Mouse (Mus musculus): ENCODE data around the gene Slc25a14. TPM values are rescaled to one million over a fixed set of nuclear protein-coding genes. Genes with fewer than 3 reads are reported as not detected.
A peak's percentile ranks its signal among the peaks of the same experiment; 100 is the strongest.

The Slc25a14 gene
- total RNA-seq, 1 experiment = 5.8 TPM

DNA sequence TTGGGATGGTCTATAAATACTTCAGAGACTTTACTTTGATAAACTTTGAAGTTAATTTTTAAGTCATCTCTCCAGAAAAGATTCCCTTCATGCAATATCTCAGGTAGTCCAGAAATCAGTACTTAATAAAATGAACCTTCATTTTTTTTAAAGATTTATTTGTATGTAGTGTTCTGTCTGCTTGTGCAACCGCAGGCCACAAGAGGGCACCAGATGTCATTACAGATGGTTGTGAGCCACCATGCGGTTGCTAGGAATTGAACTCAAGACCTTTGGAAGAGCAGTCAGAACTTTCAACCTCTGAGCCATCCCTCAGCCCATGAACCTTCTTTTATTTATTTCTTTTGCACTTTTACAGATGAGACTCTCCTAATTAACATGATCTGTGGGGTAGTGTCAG is 13.8 kb downstream of the Slc25a14 start:
- no peak for DNase-seq (ENCODE audit: low read depth, low spot score)
- no peak for TF ChIP-seq MAFK (IDR thresholded peaks at IDR 0.05; ENCODE audit: insufficient read depth, low read depth, low read length)
- TF ChIP-seq ZC3H11A (IDR thresholded peaks at IDR 0.05; ENCODE audit: borderline replicate concordance, low read depth, low read length) = no peak
- no peak for TF ChIP-seq HCFC1 (IDR thresholded peaks at IDR 0.05; ENCODE audit: borderline replicate concordance, insufficient read depth, low read length)
- TF ChIP-seq CHD2 (IDR thresholded peaks at IDR 0.05; ENCODE audit: low read depth, low read length) = no peak
- TF ChIP-seq ZNF384 (IDR thresholded peaks at IDR 0.05; ENCODE audit: low read depth, low read length) = no peak
- Histone ChIP-seq H3K4me1 (ENCODE audit: control insufficient read depth in 2 of 2, insufficient read depth in 2 of 2, low read length in 2 of 2, poor library complexity in 1 of 2) (no peaks in the 10 kb centered on the region), H3K9ac (ENCODE audit: insufficient read depth, low read depth, low read length, poor library complexity, severe bottlenecking) (no peak overlapping the region), H3K36me3 (ENCODE audit: control insufficient read depth, insufficient read depth, low read length, poor library complexity, severe bottlenecking) (no peaks in the 10 kb centered on the region), H3K9me3 (ENCODE audit: control insufficient read depth, insufficient read depth, low read depth, low read length) (no peaks in the 10 kb centered on the region), H3K4me3 (ENCODE audit: insufficient read depth in 1 of 2, low read depth in 1 of 2, low read length in 2 of 2, poor library complexity in 1 of 2, severe bottlenecking in 1 of 2) (no peak overlapping the region), H3K27ac (ENCODE audit: insufficient read depth, low read depth, low read length, poor library complexity, severe bottlenecking) (no peak overlapping the region)
- in situ Hi-C loops (cut with MboI; ENCODE audit: low sequenced_read_pairs in 2 of 2, unreplicated experiment in 2 of 2) = no loop called here

DNA sequence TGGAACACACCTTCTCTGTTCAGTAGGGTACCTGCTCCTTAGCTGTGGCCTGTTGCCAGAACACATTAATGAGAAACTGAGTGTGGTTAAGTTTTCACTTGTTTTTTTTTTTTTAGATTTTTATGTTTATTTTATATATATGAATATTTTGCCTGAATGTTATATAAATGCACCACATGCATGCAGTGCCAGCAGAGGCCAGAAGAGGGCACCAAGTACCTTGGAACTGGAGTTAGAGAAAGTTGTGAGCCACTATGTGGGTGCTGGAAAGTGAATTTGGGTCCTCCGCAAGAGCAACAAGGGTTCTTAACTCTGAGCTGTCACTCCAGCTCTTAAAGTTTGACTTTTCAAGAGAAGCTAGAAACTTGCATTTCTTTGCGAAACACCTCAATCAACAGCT is 20.9 kb downstream of the Slc25a14 start:
- H3K4me1 ChIP-seq (ENCODE audit: control insufficient read depth in 2 of 2, insufficient read depth in 2 of 2, low read length in 2 of 2, poor library complexity in 1 of 2) = no peaks in the 10 kb centered on the region
- H3K27ac ChIP-seq (ENCODE audit: insufficient read depth, low read depth, low read length, poor library complexity, severe bottlenecking) = no peak overlapping the region
- DNase-seq (ENCODE audit: low read depth, low spot score) = no peak
- no peaks in the 10 kb centered on the region for H3K36me3 ChIP-seq (ENCODE audit: control insufficient read depth, insufficient read depth, low read length, poor library complexity, severe bottlenecking)
- H3K4me3 ChIP-seq (ENCODE audit: insufficient read depth in 1 of 2, low read depth in 1 of 2, low read length in 2 of 2, poor library complexity in 1 of 2, severe bottlenecking in 1 of 2) = no peak overlapping the region
- H3K9ac ChIP-seq (ENCODE audit: insufficient read depth, low read depth, low read length, poor library complexity, severe bottlenecking) = no peak overlapping the region
- H3K9me3 ChIP-seq (ENCODE audit: control insufficient read depth, insufficient read depth, low read depth, low read length) = no peaks in the 10 kb centered on the region
- in situ Hi-C loops (cut with MboI; ENCODE audit: low sequenced_read_pairs in 2 of 2, unreplicated experiment in 2 of 2) = no loop called here
- TF ChIP-seq HCFC1 (IDR thresholded peaks at IDR 0.05; ENCODE audit: borderline replicate concordance, insufficient read depth, low read length) = no peak
- no peak for TF ChIP-seq MAFK (IDR thresholded peaks at IDR 0.05; ENCODE audit: insufficient read depth, low read depth, low read length)
- TF ChIP-seq ZNF384 (IDR thresholded peaks at IDR 0.05; ENCODE audit: low read depth, low read length) = no peak
- TF ChIP-seq CHD2 (IDR thresholded peaks at IDR 0.05; ENCODE audit: low read depth, low read length) = no peak
- no peak for TF ChIP-seq ZC3H11A (IDR thresholded peaks at IDR 0.05; ENCODE audit: borderline replicate concordance, low read depth, low read length)

DNA sequence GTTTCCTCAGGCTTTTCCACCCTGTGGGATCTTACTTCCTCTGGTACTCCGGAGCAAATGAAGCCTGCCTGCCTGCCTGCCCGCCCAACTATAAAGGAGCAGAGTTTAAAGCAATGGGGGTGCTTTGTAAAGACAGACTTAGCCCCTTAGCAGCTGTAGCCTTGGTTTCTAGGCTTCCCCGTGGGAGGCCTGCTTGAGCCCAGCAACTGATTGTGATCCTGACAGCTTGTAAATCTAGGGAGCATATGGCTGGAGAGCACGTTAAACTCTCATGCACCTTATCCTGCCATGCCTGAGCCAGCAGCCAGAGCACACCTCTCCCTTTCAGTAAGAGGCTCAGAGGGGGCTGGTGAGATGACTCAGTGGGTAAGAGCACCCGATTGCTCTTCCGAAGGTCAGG is 43.6 kb downstream of the Slc25a14 start:
- no peaks in the 10 kb centered on the region for H3K4me1 ChIP-seq (ENCODE audit: control insufficient read depth in 2 of 2, insufficient read depth in 2 of 2, low read length in 2 of 2, poor library complexity in 1 of 2)
- H3K36me3 ChIP-seq (ENCODE audit: control insufficient read depth, insufficient read depth, low read length, poor library complexity, severe bottlenecking) = no peaks in the 10 kb centered on the region
- in situ Hi-C loops (cut with MboI; ENCODE audit: low sequenced_read_pairs in 2 of 2, unreplicated experiment in 2 of 2) = loop anchor here in 1 of 2 experiments (25.0 kb wide), 1 partner anchor 645 kb away; no protein-coding TSS in a partner anchor
- TF ChIP-seq ZC3H11A (IDR thresholded peaks at IDR 0.05; ENCODE audit: borderline replicate concordance, low read depth, low read length) (no peak), CHD2 (IDR thresholded peaks at IDR 0.05; ENCODE audit: low read depth, low read length) (no peak)
- H3K9ac ChIP-seq (ENCODE audit: insufficient read depth, low read depth, low read length, poor library complexity, severe bottlenecking) = no peak overlapping the region
- H3K27ac ChIP-seq (ENCODE audit: insufficient read depth, low read depth, low read length, poor library complexity, severe bottlenecking) = no peak overlapping the region
- DNase-seq (ENCODE audit: low read depth, low spot score) = no peak
- no peaks in the 10 kb centered on the region for H3K9me3 ChIP-seq (ENCODE audit: control insufficient read depth, insufficient read depth, low read depth, low read length)
- H3K4me3 ChIP-seq (ENCODE audit: insufficient read depth in 1 of 2, low read depth in 1 of 2, low read length in 2 of 2, poor library complexity in 1 of 2, severe bottlenecking in 1 of 2) = no peak overlapping the region

DNA sequence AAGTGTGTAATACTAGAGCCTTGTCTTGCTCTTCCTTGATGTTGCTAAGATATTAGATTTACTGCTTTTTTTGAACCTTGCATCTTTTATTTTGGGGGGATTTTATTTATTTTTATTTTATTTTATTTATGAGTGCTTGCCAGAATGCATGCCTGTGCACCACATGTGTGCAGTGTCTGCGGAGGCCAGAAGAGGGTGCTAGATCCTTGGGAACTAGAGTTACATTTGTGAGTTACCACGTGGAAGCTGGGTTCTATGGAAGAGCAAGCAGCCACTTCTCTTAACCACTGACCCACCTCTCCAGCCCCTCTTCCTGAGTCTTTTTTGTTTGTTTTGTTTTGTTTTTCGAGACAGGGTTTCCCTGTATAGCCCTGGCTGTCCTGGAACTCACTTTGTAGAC is 46.4 kb downstream of the Slc25a14 start:
- no peaks in the 10 kb centered on the region for H3K9me3 ChIP-seq (ENCODE audit: control insufficient read depth, insufficient read depth, low read depth, low read length)
- H3K27ac ChIP-seq (ENCODE audit: insufficient read depth, low read depth, low read length, poor library complexity, severe bottlenecking) = no peak overlapping the region
- no peak overlapping the region for H3K9ac ChIP-seq (ENCODE audit: insufficient read depth, low read depth, low read length, poor library complexity, severe bottlenecking)
- H3K4me3 ChIP-seq (ENCODE audit: insufficient read depth in 1 of 2, low read depth in 1 of 2, low read length in 2 of 2, poor library complexity in 1 of 2, severe bottlenecking in 1 of 2) = no peak overlapping the region
- in situ Hi-C loops (cut with MboI; ENCODE audit: low sequenced_read_pairs in 2 of 2, unreplicated experiment in 2 of 2) = loop anchor here in 1 of 2 experiments (25.0 kb wide), 1 partner anchor 643 kb away; no protein-coding TSS in a partner anchor
- H3K36me3 ChIP-seq (ENCODE audit: control insufficient read depth, insufficient read depth, low read length, poor library complexity, severe bottlenecking) = no peaks in the 10 kb centered on the region
- no peaks in the 10 kb centered on the region for H3K4me1 ChIP-seq (ENCODE audit: control insufficient read depth in 2 of 2, insufficient read depth in 2 of 2, low read length in 2 of 2, poor library complexity in 1 of 2)
- DNase-seq (ENCODE audit: low read depth, low spot score) = peak; percentile 36
- no peak for TF ChIP-seq HCFC1 (IDR thresholded peaks at IDR 0.05; ENCODE audit: borderline replicate concordance, insufficient read depth, low read length)
- 0 out of 2 replicates have a peak, but pooled peaks have one; percentile 23 for TF ChIP-seq ZC3H11A (IDR thresholded peaks at IDR 0.05; ENCODE audit: borderline replicate concordance, low read depth, low read length)

DNA sequence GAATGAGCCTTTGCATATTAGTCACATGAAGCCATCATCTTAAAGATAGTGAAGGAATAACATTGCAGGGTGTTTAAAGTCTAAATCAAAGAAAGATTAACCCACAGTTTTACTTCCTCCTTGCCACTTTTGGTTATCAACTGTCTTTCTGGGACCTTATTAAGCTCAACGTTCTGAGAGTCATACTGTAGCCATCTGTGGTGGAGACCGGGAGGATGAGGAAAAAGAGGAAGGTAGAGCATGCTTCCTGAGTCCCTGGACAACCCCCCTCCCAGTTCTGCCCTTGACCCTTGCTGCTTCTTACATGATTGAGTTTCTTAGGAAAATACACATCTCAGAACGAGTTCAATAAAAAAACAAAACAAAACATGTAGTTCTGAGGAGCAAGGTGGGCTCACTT is 48.5 kb downstream of the Slc25a14 start:
- H3K9me3 ChIP-seq (ENCODE audit: control insufficient read depth, insufficient read depth, low read depth, low read length) = no peaks in the 10 kb centered on the region
- DNase-seq (ENCODE audit: low read depth, low spot score) = no peak
- H3K9ac ChIP-seq (ENCODE audit: insufficient read depth, low read depth, low read length, poor library complexity, severe bottlenecking) = no peak overlapping the region
- H3K27ac ChIP-seq (ENCODE audit: insufficient read depth, low read depth, low read length, poor library complexity, severe bottlenecking) = no peak overlapping the region
- H3K4me1 ChIP-seq (ENCODE audit: control insufficient read depth in 2 of 2, insufficient read depth in 2 of 2, low read length in 2 of 2, poor library complexity in 1 of 2) = no peaks in the 10 kb centered on the region
- no peak overlapping the region for H3K4me3 ChIP-seq (ENCODE audit: insufficient read depth in 1 of 2, low read depth in 1 of 2, low read length in 2 of 2, poor library complexity in 1 of 2, severe bottlenecking in 1 of 2)
- no peaks in the 10 kb centered on the region for H3K36me3 ChIP-seq (ENCODE audit: control insufficient read depth, insufficient read depth, low read length, poor library complexity, severe bottlenecking)
- in situ Hi-C loops (cut with MboI; ENCODE audit: low sequenced_read_pairs in 2 of 2, unreplicated experiment in 2 of 2) = loop anchor here in 1 of 2 experiments (25.0 kb wide), 1 partner anchor 641 kb away; no protein-coding TSS in a partner anchor
- TF ChIP-seq ZC3H11A (IDR thresholded peaks at IDR 0.05; ENCODE audit: borderline replicate concordance, low read depth, low read length) = no peak
- no peak for TF ChIP-seq HCFC1 (IDR thresholded peaks at IDR 0.05; ENCODE audit: borderline replicate concordance, insufficient read depth, low read length)
- no peak for TF ChIP-seq ZNF384 (IDR thresholded peaks at IDR 0.05; ENCODE audit: low read depth, low read length)
- no peak for TF ChIP-seq MAFK (IDR thresholded peaks at IDR 0.05; ENCODE audit: insufficient read depth, low read depth, low read length)
- TF ChIP-seq CHD2 (IDR thresholded peaks at IDR 0.05; ENCODE audit: low read depth, low read length) = no peak
